Mouse (Mus musculus) retina, postnatal 7 days (tissue): ENCODE data around the gene Gm10053.
"Not testable (repeated sequence)": the region's sequence is repeated elsewhere in the genome, so short reads cannot be mapped to it uniquely, and the experiment has no call there.

Experiments
- DNase-seq: peaks from one replicate; pipeline ENCODE4 v3.0.0-alpha.2; 2012; ENCODE audit warnings: low read depth, low spot score

Gm10053 gene

GRCm38 (mm10) chr19:24875129-24875870 is at the start of gene Gm10053:
Gm10053 (plus strand) TSS chr19:24875686.
- DNase-seq = not testable (repeated sequence)

GRCm38 (mm10) chr19:24842080-24842479 is 33.4 kb upstream of the Gm10053 start:
- no peak for DNase-seq

- DNase-seq = no peak
Observed at GRCm38 (mm10) chr19:24845007-24845546, 30.4 kb upstream of the Gm10053 start.

GRCm38 (mm10) chr19:24848345-24848744 is 27.1 kb upstream of the Gm10053 start:
- no peak for DNase-seq

GRCm38 (mm10) chr19:24848844-24849243 is 26.6 kb upstream of the Gm10053 start:
- no peak for DNase-seq

- DNase-seq = no peak
Observed at GRCm38 (mm10) chr19:24851456-24852315, 23.8 kb upstream of the Gm10053 start.

GRCm38 (mm10) chr19:24861276-24861611 is 14.2 kb upstream of the Gm10053 start:
- DNase-seq = no peak

GRCm38 (mm10) chr19:24861612-24862451 is 13.7 kb upstream of the Gm10053 start, which contains the start of gene Pgm5:
Pgm5 (minus strand) TSS chr19:24861855.
- no peak for DNase-seq

GRCm38 (mm10) chr19:24865436-24865835 is 10.1 kb upstream of the Gm10053 start:
- DNase-seq = no peak

GRCm38 (mm10) chr19:24871037-24871635 is 4.3 kb upstream of the Gm10053 start:
- DNase-seq = peak; percentile 72

- DNase-seq = no peak
Observed at GRCm38 (mm10) chr19:24873873-24874272, 1.6 kb upstream of the Gm10053 start.

GRCm38 (mm10) chr19:24881237-24881636 is 5.8 kb downstream of the Gm10053 start:
- no peak for DNase-seq

- peak; percentile 49 for DNase-seq
Observed at GRCm38 (mm10) chr19:24885504-24885903, 10.0 kb downstream of the Gm10053 start.

- no peak for DNase-seq
Observed at GRCm38 (mm10) chr19:24886888-24887287, 11.4 kb downstream of the Gm10053 start.

GRCm38 (mm10) chr19:24896536-24896935 is 21.1 kb downstream of the Gm10053 start:
- DNase-seq = no peak

GRCm38 (mm10) chr19:24897006-24897895 is 21.8 kb downstream of the Gm10053 start:
- no peak for DNase-seq

- no peak for DNase-seq
Observed at GRCm38 (mm10) chr19:24897896-24898736, 22.6 kb downstream of the Gm10053 start.

GRCm38 (mm10) chr19:24898737-24899577 is 23.5 kb downstream of the Gm10053 start:
- no peak for DNase-seq
